Mouse (Mus musculus): ENCODE results near the gene Ndufc2. TPM values are rescaled to one million over a fixed set of nuclear protein-coding genes. Genes with fewer than 3 reads are reported as not detected.

Ndufc2 gene
- polyA plus RNA-seq, 1 experiment from 2014 or later = 359 TPM

DNA sequence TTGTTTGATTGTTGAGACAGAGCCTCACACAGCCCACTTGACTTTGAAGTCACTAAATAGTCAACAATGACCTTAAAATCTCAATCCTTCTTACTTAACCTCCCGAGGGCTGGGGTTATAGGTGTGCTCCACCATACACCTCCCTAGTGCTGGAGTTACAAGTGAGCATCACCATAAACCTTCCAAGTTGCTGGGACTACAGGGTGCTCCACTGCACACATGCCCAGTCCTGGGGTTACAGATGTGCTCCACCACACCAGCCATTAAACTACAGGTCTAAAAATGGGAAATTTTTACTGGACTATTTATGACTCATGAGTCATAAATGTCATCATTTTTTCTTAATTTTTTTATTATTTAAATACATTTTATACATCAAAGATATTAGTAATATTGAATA, 33.9 kb upstream of the Ndufc2 start:
- Histone ChIP-seq H3K36me3 (no peaks in the 10 kb centered on the region), H3K9me3 (replicated peaks) (no peaks in the 10 kb centered on the region), H3K9ac (no peak overlapping the region), H3K27me3 (no peaks in the 10 kb centered on the region), H3K4me1 (peaks cover 3% of the 10 kb centered on the region), H3K4me2 (no peak overlapping the region), H3K4me3 (replicated peaks) (no peak overlapping the region), H3K27ac (no peak overlapping the region)
- ATAC-seq (replicated peaks; ENCODE audit: low FRiP score) = no peak
- 80% methylated on average over 1 of the region's 1 CpGs for WGBS

DNA sequence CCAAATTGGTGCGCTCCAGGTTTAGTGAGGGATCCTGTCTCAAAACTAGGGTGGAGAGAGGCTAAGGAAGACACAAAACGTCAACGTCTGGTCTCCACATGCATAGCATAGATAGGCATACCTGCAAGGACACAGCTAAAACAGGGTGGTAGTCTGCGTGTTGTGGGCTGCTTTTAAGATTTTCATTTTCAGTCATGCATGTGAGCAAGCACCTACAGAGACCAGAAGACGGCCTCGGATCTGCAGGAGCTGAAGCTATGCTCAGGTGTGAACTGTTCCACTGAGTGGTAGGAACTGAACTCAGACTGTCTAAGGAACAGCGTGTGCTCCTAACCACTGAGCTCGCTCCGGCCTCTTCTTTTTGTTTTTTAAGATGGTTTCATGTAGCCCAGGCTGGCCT, 24.7 kb upstream of the Ndufc2 start:
- H3K36me3 ChIP-seq = peaks cover 65% of the 10 kb centered on the region
- no peak for ATAC-seq (replicated peaks; ENCODE audit: low FRiP score)
- H3K27ac ChIP-seq = no peak overlapping the region
- 96% methylated on average over 9 of the region's 9 CpGs for WGBS
- H3K9ac ChIP-seq = no peak overlapping the region
- peaks cover 12% of the 10 kb centered on the region for H3K4me1 ChIP-seq
- H3K27me3 ChIP-seq = no peaks in the 10 kb centered on the region
- H3K4me2 ChIP-seq = no peak overlapping the region
- no peak overlapping the region for H3K4me3 ChIP-seq (replicated peaks)
- no peaks in the 10 kb centered on the region for H3K9me3 ChIP-seq (replicated peaks)

DNA sequence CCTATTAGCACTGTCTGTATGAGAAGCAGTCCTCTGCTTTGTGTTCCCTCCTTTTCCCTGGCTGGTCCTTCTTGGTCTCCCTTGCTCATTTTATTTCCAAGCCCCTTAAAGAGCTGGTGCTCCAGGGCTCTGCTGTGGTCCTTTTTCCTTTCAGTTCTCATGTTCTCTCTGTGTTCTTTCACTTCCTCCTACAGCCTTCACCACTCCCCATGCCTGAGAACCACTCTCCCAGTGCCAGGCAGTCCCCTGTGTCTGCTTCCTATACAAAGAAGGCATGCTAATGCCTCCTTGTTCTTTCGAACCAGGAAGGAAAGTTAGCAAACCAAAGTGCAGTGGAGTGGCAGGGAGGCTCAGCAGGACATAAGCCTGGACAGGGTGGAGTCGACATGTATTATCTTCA, 23.9 kb upstream of the Ndufc2 start:
- Histone ChIP-seq H3K27me3 (no peaks in the 10 kb centered on the region), H3K4me2 (no peak overlapping the region), H3K27ac (no peak overlapping the region), H3K36me3 (peaks cover 73% of the 10 kb centered on the region), H3K4me1 (peaks cover 9% of the 10 kb centered on the region), H3K9ac (no peak overlapping the region), H3K9me3 (replicated peaks) (no peaks in the 10 kb centered on the region), H3K4me3 (replicated peaks) (no peak overlapping the region)
- no peak for ATAC-seq (replicated peaks; ENCODE audit: low FRiP score)
- 85% methylated on average over 2 of the region's 2 CpGs for WGBS

DNA sequence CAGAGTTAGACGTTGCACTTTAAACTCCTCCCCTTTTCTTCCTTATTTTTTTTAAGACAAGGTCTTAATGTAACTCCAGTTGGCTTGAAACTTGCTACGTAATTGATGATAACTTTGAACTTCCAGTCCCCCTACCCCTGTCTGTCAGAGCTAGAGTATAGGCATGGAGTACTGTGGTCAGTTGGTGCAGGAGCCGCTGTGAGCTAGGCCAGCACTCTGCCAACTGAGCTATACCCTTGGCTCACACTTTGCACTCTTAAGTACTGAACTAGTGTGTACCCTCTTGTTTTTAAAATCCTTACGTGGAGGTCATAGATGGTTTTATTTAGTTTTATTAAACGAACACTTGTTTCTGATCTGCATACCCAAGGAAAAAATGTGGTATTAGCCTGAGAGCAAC, 20.5 kb upstream of the Ndufc2 start:
- ATAC-seq (replicated peaks; ENCODE audit: low FRiP score) = no peak
- Histone ChIP-seq H3K9me3 (replicated peaks) (no peaks in the 10 kb centered on the region), H3K9ac (no peak overlapping the region), H3K27ac (no peak overlapping the region), H3K4me3 (replicated peaks) (no peak overlapping the region), H3K36me3 (peaks cover 95% of the 10 kb centered on the region), H3K4me1 (no peaks in the 10 kb centered on the region), H3K4me2 (no peak overlapping the region), H3K27me3 (no peaks in the 10 kb centered on the region)
- 93% methylated on average over 5 of the region's 5 CpGs for WGBS

DNA sequence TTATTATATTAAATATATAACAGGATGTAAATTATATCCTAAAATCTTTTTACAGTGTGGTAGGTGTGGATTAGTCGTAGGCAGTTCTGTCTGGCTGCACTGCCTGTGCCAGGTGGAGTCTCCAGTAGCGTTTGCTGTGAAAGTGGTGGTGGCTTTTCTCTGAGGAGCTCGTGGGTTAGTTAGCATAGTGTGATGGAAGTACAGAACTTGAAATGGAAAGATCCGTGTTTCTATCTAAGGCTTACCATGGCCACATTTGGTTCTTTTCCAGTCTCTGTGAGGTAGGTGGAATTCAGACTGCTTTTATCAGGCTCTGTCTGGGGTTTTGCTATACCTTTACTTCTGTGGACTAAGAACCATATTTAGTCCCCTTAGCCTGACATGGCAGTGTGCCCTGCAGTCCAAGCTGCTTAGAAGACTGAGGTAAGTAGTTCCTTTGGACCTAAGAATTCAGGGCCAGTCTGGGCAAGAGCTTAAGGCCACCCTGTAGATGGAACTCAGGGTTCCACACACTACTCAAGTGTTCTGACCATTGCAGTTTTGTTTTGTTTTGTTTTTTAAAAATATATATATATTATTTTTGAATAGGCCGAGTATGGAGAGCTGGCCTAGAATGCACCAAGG, 19.2 kb upstream of the Ndufc2 start:
- Histone ChIP-seq H3K4me2 (no peak overlapping the region), H3K9ac (no peak overlapping the region), H3K36me3 (peaks cover 95% of the 10 kb centered on the region), H3K4me3 (replicated peaks) (no peak overlapping the region), H3K9me3 (replicated peaks) (no peaks in the 10 kb centered on the region), H3K27me3 (no peaks in the 10 kb centered on the region), H3K4me1 (no peaks in the 10 kb centered on the region), H3K27ac (no peak overlapping the region)
- 94% methylated on average over 5 of the region's 5 CpGs for WGBS
- no peak for ATAC-seq (replicated peaks; ENCODE audit: low FRiP score)

DNA sequence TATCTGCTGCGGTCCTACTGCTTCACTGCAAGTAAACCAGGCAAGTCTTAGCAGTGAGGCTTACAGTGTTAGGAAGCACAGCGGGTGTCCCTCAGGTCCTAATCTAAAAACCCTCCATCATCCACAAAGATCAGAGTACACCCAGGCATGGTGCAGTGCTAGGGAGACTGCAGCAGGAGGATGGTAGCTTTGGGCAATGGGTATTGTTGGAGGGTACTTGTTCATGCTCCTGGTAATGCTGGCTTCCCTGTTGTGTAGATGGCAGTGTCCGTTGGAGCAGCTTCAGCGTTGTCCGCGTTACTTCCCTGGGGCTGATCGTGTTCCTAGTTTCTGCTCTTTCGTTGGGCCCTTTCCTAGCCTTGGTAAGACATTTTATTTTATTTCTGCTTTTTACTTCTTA, 17.1 kb upstream of the Ndufc2 start:
- Histone ChIP-seq H3K27me3 (no peaks in the 10 kb centered on the region), H3K4me3 (replicated peaks) (no peak overlapping the region), H3K4me1 (no peaks in the 10 kb centered on the region), H3K4me2 (no peak overlapping the region), H3K9ac (no peak overlapping the region), H3K27ac (no peak overlapping the region), H3K9me3 (replicated peaks) (no peaks in the 10 kb centered on the region), H3K36me3 (peaks cover 98% of the 10 kb centered on the region)
- 97% methylated on average over 8 of the region's 8 CpGs for WGBS
- ATAC-seq (replicated peaks; ENCODE audit: low FRiP score) = no peak

DNA sequence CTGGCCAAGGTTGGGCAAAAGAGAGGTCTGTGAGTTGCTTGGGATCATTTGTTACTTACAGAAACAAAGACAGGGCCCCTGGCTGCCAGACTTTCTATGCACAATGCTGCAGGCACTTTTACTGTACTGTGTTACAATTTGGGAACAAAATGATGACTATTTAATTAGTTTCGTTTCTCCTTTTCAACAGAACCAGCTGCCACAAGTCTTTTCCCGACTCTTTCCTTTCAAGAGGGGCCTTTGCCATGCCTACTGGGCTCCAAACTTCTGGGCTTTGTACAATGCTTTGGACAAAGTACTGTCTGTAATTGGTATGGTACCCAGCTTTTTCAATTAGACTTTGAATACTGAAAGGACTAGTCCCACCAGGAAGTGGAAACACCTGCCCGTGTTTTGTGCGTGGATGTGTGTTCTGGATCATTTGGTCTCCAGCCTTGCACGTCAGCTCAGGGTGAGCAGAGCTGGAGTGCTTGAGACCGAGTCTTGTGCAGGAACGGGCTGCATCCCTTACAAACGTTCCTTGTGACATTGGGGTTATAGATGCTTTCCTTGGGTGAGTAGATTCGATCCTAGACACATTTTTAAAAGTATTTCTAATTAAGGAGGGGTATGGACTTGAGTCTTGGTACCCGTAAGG, 16.2 kb upstream of the Ndufc2 start:
- Histone ChIP-seq H3K9me3 (replicated peaks) (no peaks in the 10 kb centered on the region), H3K4me2 (no peak overlapping the region), H3K27me3 (no peaks in the 10 kb centered on the region), H3K9ac (no peak overlapping the region), H3K27ac (no peak overlapping the region), H3K4me1 (no peaks in the 10 kb centered on the region), H3K36me3 (peaks cover 98% of the 10 kb centered on the region), H3K4me3 (replicated peaks) (no peak overlapping the region)
- WGBS = 80% methylated on average over 10 of the region's 10 CpGs
- ATAC-seq (replicated peaks; ENCODE audit: low FRiP score) = no peak

DNA sequence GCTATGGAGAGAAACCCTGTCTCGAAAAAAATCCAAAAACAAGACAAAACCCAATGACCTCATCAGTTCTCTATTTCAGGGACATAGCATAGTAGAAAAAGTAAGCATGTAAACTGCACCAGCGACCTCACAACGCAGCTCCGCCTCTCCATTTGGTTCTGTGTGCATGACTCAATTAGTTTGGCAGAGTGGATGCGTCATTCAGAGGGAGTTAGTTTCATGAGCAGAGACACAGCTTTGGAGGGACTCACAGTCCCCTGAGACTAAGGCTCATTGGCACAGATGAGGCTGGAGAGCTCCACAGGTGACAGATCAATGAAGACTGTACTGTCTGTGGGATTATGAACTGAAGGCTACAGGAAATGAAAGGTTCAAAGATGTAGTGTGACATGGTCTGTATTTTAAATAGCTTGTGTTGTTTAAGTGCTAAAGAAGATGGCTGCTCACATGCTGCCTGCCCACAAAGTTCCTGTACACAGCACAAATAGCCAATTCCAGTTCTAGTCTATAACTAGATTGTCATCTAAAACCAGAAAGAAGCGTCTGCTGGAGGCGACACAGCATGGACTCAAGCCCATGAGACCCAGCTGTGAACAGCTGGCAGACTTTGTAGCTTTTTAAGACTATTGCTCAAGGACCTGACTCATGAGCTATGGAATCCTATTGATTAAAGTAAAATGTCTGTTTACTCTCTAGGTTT, 13.5 kb upstream of the Ndufc2 start:
- 86% methylated on average over 7 of the region's 7 CpGs for WGBS
- Histone ChIP-seq H3K36me3 (peaks cover 95% of the 10 kb centered on the region), H3K9ac (no peak overlapping the region), H3K4me2 (no peak overlapping the region), H3K27ac (no peak overlapping the region), H3K9me3 (replicated peaks) (no peaks in the 10 kb centered on the region), H3K4me1 (no peaks in the 10 kb centered on the region), H3K4me3 (replicated peaks) (no peak overlapping the region), H3K27me3 (no peaks in the 10 kb centered on the region)
- ATAC-seq (replicated peaks; ENCODE audit: low FRiP score) = no peak

DNA sequence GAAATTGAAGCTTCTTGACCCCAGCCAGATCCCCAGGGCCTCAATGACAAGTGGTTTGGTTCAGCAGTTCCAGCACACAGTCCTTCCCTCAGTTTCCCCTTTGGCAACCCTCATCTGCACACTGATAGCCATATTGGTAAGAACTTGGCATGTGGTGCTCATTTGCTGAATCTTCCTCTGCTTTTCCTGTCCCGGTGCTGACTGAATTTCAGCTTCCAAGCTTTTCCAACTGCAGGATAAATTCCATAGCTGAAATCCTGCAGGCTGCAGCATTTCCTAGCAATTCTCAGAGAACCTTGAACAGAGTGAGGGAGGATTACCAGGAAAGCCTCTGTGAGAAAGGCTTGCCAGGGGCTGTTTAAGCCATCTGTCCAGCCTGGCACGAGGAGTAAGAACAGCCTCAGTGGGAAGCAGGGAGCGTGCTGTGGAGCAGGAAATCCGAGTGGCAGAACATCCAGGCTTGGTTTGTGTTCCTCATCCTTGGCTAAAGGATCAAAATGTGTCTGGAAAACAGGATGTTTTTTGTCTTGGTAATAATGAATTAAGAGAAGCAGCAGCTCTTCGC, 12.9 kb upstream of the Ndufc2 start:
- WGBS = 85% methylated on average over 5 of the region's 5 CpGs
- Histone ChIP-seq H3K27me3 (no peaks in the 10 kb centered on the region), H3K9me3 (replicated peaks) (no peaks in the 10 kb centered on the region), H3K4me1 (no peaks in the 10 kb centered on the region), H3K4me2 (no peak overlapping the region), H3K9ac (no peak overlapping the region), H3K4me3 (replicated peaks) (no peak overlapping the region), H3K27ac (no peak overlapping the region), H3K36me3 (peaks cover 95% of the 10 kb centered on the region)
- no peak for ATAC-seq (replicated peaks; ENCODE audit: low FRiP score)

DNA sequence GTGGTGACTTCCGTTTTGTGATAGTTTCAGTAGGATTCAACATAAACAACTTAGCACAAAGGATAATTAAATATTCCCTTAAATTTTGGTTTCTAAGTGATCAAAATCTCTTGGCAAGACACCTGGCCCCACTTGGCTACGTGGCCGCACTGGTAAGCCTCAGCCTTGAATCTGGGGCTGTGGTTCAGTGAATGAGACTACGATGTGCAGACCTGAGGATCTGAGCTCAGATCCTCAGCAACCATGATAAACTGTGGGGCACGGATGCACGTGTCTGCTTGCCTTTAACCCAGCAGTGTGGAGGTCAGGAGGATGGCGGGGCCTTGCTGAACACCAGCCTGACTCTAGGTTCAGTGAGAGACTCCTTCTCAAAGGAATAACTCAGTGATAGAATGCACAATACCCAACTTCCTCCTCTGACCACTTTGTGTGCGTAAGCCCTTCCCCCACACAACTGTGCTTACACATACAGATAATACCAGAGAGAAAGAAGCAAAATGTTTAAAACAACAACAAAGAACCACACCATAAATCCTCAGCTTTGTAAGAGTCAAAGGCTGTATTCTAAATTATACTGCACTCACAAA, 12.1 kb upstream of the Ndufc2 start:
- H3K9me3 ChIP-seq (replicated peaks) = no peaks in the 10 kb centered on the region
- 95% methylated on average over 8 of the region's 8 CpGs for WGBS
- ATAC-seq (replicated peaks; ENCODE audit: low FRiP score) = no peak

DNA sequence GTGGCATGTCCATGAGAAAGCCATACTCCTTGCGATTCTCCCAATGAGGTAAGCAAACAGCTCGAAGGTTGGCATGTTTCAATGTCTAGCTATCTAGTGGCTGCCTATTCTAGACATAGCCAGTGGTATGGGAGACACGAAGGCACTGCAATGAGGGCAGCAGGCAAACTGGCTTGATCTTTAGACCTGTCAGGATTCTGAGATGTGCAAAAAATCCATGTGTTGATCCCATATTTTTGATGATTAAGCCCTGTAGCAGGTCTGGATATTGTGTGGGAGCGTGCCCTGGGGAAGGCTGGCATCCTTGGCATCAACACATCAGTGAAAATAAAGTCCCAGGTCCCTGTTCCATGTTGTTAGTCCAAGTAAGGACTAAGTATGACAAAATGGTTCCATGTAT, 11.3 kb upstream of the Ndufc2 start:
- Histone ChIP-seq H3K27me3 (no peaks in the 10 kb centered on the region), H3K27ac (no peak overlapping the region), H3K36me3 (peaks cover 94% of the 10 kb centered on the region), H3K4me2 (no peak overlapping the region), H3K9ac (no peak overlapping the region), H3K9me3 (replicated peaks) (no peaks in the 10 kb centered on the region), H3K4me3 (replicated peaks) (no peak overlapping the region), H3K4me1 (no peaks in the 10 kb centered on the region)
- 97% methylated on average over 4 of the region's 4 CpGs for WGBS
- no peak for ATAC-seq (replicated peaks; ENCODE audit: low FRiP score)

More for the DNA sequence above, 12.1 kb upstream of the Ndufc2 start:
- peaks cover 94% of the 10 kb centered on the region for H3K36me3 ChIP-seq
- H3K27ac ChIP-seq = no peak overlapping the region
- no peaks in the 10 kb centered on the region for H3K27me3 ChIP-seq
- H3K4me1 ChIP-seq = no peaks in the 10 kb centered on the region
- no peak overlapping the region for H3K9ac ChIP-seq
- no peak overlapping the region for H3K4me2 ChIP-seq
- no peak overlapping the region for H3K4me3 ChIP-seq (replicated peaks)

All from kidney, embryonic 15.5 days (tissue).